Mouse (Mus musculus): ENCODE results near the gene Prkcz. TPM values are rescaled to one million over a fixed set of nuclear protein-coding genes. Genes with fewer than 3 reads are reported as not detected.

Prkcz gene
- polyA plus RNA-seq, 1 experiment from 2014 or later, result 13.6 TPM

DNA sequence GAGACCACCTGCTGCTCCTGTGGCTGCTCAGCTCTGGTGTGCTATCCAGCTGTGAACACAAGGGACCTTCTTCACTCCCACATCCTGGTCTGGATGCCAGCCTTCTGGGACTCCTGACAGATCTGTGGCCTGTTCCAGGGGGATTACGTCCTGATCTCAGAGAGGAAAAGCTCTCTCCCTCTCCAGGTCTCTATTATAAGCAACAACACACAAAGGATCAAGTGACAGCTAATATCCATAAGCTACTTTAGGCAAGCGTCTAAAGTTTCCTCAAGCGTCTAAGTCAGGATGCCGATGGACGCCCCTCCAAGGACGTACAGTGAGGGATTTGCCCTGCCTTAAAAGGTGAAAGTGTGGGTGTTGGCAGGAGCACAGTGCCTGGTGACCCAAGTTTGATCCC is 78.9 kb downstream of the Prkcz start:
- peak overlapping the region; percentile 52 for H3K27ac ChIP-seq (replicated peaks)
- DNase-seq (ENCODE audit: low spot score), result no peak
- WGBS, result 54% methylated on average over 6 of the region's 6 CpGs

GRCm38 (mm10) chr4:155281652-155282051 is 79.5 kb downstream of the Prkcz start:
- Histone ChIP-seq H3K27ac (replicated peaks) (peak overlapping the region; percentile 52), H3K9me3 (replicated peaks) (no peaks in the 10 kb centered on the region), H3K36me3 (no peaks in the 10 kb centered on the region), H3K4me1 (peaks cover 41% of the 10 kb centered on the region), H3K27me3 (ENCODE audit: low read depth, poor library complexity, severe bottlenecking) (no peaks in the 10 kb centered on the region), H3K4me3 (no peak overlapping the region)
- WGBS, result 91% methylated on average over 8 of the region's 8 CpGs
- no peak for DNase-seq (ENCODE audit: low spot score)

More for the DNA sequence above, 78.9 kb downstream of the Prkcz start:
- H3K27me3 ChIP-seq (ENCODE audit: low read depth, poor library complexity, severe bottlenecking), result no peaks in the 10 kb centered on the region
- peaks cover 41% of the 10 kb centered on the region for H3K4me1 ChIP-seq
- H3K4me3 ChIP-seq, result no peak overlapping the region
- no peaks in the 10 kb centered on the region for H3K9me3 ChIP-seq (replicated peaks)
- no peaks in the 10 kb centered on the region for H3K36me3 ChIP-seq

DNA sequence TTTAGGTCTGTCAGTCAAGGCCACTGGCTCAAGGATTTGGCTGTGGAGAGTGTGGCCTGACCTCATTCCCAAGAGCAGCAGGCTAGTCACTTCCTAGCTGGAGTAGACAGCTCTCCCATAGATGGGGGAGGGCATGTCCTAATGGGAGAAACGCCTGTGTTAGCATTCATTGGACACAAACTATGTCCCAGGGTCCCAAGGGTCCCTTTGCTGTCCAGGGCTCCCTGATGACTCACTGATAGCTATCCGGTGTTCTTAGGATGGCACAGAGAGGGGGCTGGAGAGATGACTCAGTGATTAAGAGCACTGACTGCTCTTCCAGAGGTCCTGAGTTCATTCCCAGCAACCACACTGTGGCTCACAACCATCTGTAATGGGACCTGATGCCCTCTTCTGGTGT is 79.9 kb downstream of the Prkcz start:
- Histone ChIP-seq H3K9me3 (replicated peaks) (no peaks in the 10 kb centered on the region), H3K4me3 (no peak overlapping the region), H3K4me1 (peaks cover 41% of the 10 kb centered on the region), H3K36me3 (no peaks in the 10 kb centered on the region), H3K27ac (replicated peaks) (no peak overlapping the region), H3K27me3 (ENCODE audit: low read depth, poor library complexity, severe bottlenecking) (no peaks in the 10 kb centered on the region)
- 85% methylated on average over 2 of the region's 2 CpGs for WGBS
- DNase-seq (ENCODE audit: low spot score), result no peak

DNA sequence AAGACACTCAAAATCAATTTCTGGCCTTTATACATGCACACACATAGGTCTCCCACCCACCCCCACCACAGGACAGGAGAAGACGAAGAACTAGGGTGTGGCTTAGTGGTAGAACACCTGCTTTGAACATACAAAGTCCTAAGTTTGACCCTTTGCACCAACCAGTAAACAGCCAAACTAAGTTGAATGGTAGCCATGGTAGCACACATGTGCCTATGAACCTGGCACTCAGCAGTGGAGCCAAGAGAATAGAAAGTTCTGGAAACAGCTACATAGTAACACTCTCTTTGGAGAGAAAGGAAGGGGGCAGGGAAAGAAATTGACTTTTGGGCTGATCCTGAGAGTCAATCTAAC is 80.4 kb downstream of the Prkcz start:
- no peak for DNase-seq (ENCODE audit: low spot score)
- no peak overlapping the region for H3K27ac ChIP-seq (replicated peaks)
- H3K27me3 ChIP-seq (ENCODE audit: low read depth, poor library complexity, severe bottlenecking), result no peaks in the 10 kb centered on the region
- H3K36me3 ChIP-seq, result no peaks in the 10 kb centered on the region
- H3K9me3 ChIP-seq (replicated peaks), result no peaks in the 10 kb centered on the region
- no peak overlapping the region for H3K4me3 ChIP-seq
- 94% methylated on average over 1 of the region's 1 CpGs for WGBS
- H3K4me1 ChIP-seq, result peaks cover 41% of the 10 kb centered on the region

DNA sequence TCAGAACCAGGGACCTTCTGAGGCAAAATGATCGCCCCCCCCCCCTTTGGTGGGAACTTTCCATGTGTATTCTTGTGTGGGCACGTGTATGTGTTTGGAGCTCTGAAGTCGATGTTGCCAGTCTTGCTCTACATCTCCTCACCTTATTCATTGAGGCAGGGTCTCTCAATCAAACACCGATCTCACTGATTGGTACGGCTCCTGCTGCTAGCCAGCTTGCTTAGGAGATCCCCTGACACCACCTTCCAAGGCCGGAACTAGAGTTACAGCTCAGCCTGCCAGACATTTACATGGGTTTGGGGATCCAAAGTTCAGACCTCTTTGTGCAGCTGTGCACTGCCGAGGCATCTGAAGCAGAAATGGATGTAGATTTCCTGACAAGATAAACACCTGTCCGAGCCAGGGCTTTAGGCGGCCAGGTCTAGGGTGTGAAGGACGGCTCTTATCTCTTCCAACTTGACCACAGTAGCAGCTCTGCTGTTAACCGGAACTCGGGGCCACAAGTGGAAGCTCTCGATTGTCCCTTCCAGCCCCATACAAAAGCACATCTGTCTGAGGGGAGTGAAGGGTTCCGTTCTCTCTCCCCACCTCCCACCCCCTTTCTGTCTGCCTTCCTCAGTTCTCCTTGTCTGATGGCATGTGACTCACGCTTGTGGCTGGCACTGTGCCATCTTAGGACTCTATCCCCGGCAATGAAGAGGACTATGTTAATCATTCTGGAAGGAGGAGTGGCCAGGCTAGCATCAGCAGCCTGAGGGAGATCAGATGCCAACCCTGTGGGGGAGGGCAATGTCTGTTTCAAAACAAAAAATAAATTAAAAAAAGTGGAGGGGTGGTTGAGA is 81.0 kb downstream of the Prkcz start:
- 90% methylated on average over 16 of the region's 16 CpGs for WGBS
- no peaks in the 10 kb centered on the region for H3K36me3 ChIP-seq
- H3K27ac ChIP-seq (replicated peaks), result no peak overlapping the region
- H3K4me1 ChIP-seq, result peaks cover 40% of the 10 kb centered on the region
- no peak overlapping the region for H3K4me3 ChIP-seq
- no peaks in the 10 kb centered on the region for H3K9me3 ChIP-seq (replicated peaks)
- H3K27me3 ChIP-seq (ENCODE audit: low read depth, poor library complexity, severe bottlenecking), result no peaks in the 10 kb centered on the region
- no peak for DNase-seq (ENCODE audit: low spot score)

GRCm38 (mm10) chr4:155279054-155279453 is 82.1 kb downstream of the Prkcz start:
- no peak for DNase-seq (ENCODE audit: low spot score)
- no peak overlapping the region for H3K27ac ChIP-seq (replicated peaks)

DNA sequence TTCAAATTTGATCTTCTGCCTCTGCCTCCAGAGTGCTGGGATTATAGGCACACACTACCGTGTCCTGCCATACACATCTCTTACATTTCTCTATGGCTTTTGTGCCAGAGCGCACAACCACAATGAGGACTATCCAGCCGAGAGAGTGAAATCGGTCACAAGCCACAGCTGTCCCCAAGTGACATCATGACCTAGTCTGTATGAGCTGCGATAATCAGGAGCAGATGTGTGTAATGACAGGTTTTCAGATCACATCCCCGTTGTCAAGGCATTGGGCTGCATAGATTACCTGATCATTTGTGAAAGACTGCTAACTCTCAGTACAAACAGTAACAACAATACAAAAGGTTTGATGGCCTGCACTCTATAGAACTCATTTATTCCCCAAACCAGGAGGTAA is 83.2 kb downstream of the Prkcz start:
- no peaks in the 10 kb centered on the region for H3K27me3 ChIP-seq (ENCODE audit: low read depth, poor library complexity, severe bottlenecking)
- no peak for DNase-seq (ENCODE audit: low spot score)
- H3K4me1 ChIP-seq, result peaks cover 31% of the 10 kb centered on the region
- 61% methylated on average over 6 of the region's 6 CpGs for WGBS
- H3K4me3 ChIP-seq, result no peak overlapping the region
- no peaks in the 10 kb centered on the region for H3K36me3 ChIP-seq
- no peak overlapping the region for H3K27ac ChIP-seq (replicated peaks)
- H3K9me3 ChIP-seq (replicated peaks), result no peaks in the 10 kb centered on the region

More at GRCm38 (mm10) chr4:155279054-155279453, 82.1 kb downstream of the Prkcz start:
- no peaks in the 10 kb centered on the region for H3K27me3 ChIP-seq (ENCODE audit: low read depth, poor library complexity, severe bottlenecking)
- WGBS, result 83% methylated on average over 8 of the region's 8 CpGs
- no peaks in the 10 kb centered on the region for H3K9me3 ChIP-seq (replicated peaks)
- H3K4me1 ChIP-seq, result peaks cover 38% of the 10 kb centered on the region
- no peak overlapping the region for H3K4me3 ChIP-seq
- no peaks in the 10 kb centered on the region for H3K36me3 ChIP-seq

DNA sequence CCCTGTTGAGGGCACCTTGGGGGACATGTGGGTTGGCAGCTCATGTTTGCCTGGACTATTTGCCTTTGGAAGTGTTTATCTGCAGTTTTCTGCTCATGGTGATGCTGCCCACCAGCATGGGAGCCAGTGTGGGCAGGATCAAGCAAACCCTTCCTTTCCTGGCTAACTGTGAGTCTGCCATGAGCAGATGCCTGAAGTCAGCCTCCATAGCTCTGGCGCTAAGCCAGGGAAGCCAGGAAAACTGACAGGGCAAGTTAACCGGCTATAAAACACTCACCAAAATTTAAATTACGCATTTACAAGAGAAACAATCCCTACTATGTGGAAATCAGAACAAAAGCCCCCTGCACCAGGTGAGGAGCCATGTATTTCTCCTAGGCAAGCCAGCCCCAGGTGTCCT is 86.3 kb downstream of the Prkcz start:
- WGBS, result 67% methylated on average over 3 of the region's 3 CpGs
- Histone ChIP-seq H3K4me3 (no peak overlapping the region), H3K4me1 (peaks cover 16% of the 10 kb centered on the region), H3K27me3 (ENCODE audit: low read depth, poor library complexity, severe bottlenecking) (no peaks in the 10 kb centered on the region), H3K36me3 (0 out of 2 replicates have a peak, but pooled peaks cover 2% of the 10 kb centered on the region), H3K9me3 (replicated peaks) (no peaks in the 10 kb centered on the region), H3K27ac (replicated peaks) (no peak overlapping the region)
- no peak for DNase-seq (ENCODE audit: low spot score)

- Histone ChIP-seq H3K36me3 (0 out of 2 replicates have a peak, but pooled peaks cover 2% of the 10 kb centered on the region), H3K27ac (replicated peaks) (no peak overlapping the region), H3K4me3 (no peak overlapping the region), H3K9me3 (replicated peaks) (no peaks in the 10 kb centered on the region), H3K4me1 (peaks cover 16% of the 10 kb centered on the region), H3K27me3 (ENCODE audit: low read depth, poor library complexity, severe bottlenecking) (no peaks in the 10 kb centered on the region)
- WGBS, result 66% methylated on average over 5 of the region's 5 CpGs
- DNase-seq (ENCODE audit: low spot score), result no peak
These were observed 86.7 kb downstream of the Prkcz start for GRCm38 (mm10) chr4:155274451-155274850.

- Histone ChIP-seq H3K4me1 (peaks cover 9% of the 10 kb centered on the region; the same call in 1 of the 2 replicates), H3K27ac (replicated peaks) (no peak overlapping the region), H3K27me3 (ENCODE audit: low read depth, poor library complexity, severe bottlenecking) (no peaks in the 10 kb centered on the region), H3K4me3 (no peak overlapping the region), H3K36me3 (0 out of 2 replicates have a peak, but pooled peaks cover 2% of the 10 kb centered on the region), H3K9me3 (replicated peaks) (no peaks in the 10 kb centered on the region)
- peak; percentile 50 for DNase-seq (ENCODE audit: low spot score)
- 41% methylated on average over 5 of the region's 5 CpGs for WGBS
These were observed 92.8 kb downstream of the Prkcz start for GRCm38 (mm10) chr4:155268382-155268781.

DNA sequence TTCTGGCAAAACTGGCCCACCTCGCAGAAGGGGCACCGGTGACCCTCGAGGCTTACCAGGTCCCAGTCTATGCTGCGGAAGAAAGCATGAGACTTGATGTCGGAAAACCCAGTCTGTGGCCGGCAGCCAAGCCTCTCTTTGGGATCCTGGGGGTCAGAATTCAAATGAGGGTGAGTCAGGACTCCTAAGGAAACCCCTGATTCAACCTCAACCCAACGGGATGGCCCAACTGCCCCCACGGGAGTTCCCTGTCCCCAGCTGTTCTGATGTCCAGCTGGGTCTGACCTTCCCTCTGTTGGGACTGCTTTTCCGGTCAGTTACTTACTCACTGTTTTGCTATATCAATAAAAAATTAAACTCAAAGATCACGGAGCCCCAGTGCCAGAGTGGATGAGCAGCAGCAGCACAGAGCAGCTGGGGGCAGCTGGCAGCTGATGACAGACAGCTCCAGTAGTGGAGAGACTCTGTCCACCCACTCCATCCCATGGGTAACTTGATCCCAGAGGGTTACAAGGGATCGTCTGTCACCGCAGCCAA is 93.5 kb downstream of the Prkcz start:
- WGBS, result 68% methylated on average over 12 of the region's 12 CpGs
- Histone ChIP-seq H3K36me3 (0 out of 2 replicates have a peak, but pooled peaks cover 2% of the 10 kb centered on the region), H3K27ac (replicated peaks) (0 out of 2 replicates have a peak overlapping the region, but pooled peaks have one; percentile 3), H3K4me1 (peaks cover 9% of the 10 kb centered on the region; the same call in 1 of the 2 replicates), H3K9me3 (replicated peaks) (no peaks in the 10 kb centered on the region), H3K4me3 (no peak overlapping the region), H3K27me3 (ENCODE audit: low read depth, poor library complexity, severe bottlenecking) (no peaks in the 10 kb centered on the region)
- DNase-seq (ENCODE audit: low spot score), result no peak

DNA sequence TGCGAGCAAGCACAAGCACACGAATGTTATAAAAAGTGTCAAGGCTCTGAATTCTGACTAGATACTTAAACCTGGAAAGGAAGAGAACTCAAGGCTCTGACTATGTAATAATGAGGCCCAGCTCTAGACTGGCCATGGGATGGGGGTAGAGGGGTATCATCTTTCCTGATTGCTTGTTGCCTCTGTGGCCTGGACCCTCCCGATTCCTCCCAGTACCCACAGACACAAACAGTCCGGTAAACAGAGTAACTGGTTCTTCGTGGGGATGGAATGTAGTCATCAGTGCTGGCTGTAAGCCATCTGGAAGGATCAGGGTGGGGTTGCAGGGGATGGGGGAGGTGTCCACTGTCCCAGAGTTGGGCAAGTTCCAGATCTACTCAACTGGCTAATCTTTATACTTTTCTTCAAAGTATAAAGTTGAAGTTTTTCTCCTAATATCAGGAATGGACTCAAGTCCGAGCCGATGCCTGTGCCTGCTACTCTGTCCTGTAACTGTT is 94.1 kb downstream of the Prkcz start:
- WGBS, result 86% methylated on average over 7 of the region's 7 CpGs
- H3K36me3 ChIP-seq, result 0 out of 2 replicates have a peak, but pooled peaks cover 2% of the 10 kb centered on the region
- no peak overlapping the region for H3K27ac ChIP-seq (replicated peaks)
- H3K27me3 ChIP-seq (ENCODE audit: low read depth, poor library complexity, severe bottlenecking), result no peaks in the 10 kb centered on the region
- H3K9me3 ChIP-seq (replicated peaks), result no peaks in the 10 kb centered on the region
- no peak for DNase-seq (ENCODE audit: low spot score)
- no peak overlapping the region for H3K4me3 ChIP-seq
- H3K4me1 ChIP-seq, result peaks cover 9% of the 10 kb centered on the region; the same call in 1 of the 2 replicates
